Mouse (Mus musculus) embryo, embryonic 10 days (tissue): ENCODE data around the gene Mob1b.

Experiments used
- DNase-seq: peaks from one replicate; pipeline ENCODE4 v3.0.0-alpha.2; 2015; ENCODE audit warnings: low spot score

Gene Mob1b

GRCm38 (mm10) chr5:88720116-88721002 lies at the start of gene Mob1b:
Gene Mob1b, plus strand, starts transcription at chr5:88720855.
- peak; percentile 96 for DNase-seq

- DNase-seq, result peak; percentile 27
Observed at GRCm38 (mm10) chr5:88674703-88675442, 45.8 kb upstream of the Mob1b start.

DNA sequence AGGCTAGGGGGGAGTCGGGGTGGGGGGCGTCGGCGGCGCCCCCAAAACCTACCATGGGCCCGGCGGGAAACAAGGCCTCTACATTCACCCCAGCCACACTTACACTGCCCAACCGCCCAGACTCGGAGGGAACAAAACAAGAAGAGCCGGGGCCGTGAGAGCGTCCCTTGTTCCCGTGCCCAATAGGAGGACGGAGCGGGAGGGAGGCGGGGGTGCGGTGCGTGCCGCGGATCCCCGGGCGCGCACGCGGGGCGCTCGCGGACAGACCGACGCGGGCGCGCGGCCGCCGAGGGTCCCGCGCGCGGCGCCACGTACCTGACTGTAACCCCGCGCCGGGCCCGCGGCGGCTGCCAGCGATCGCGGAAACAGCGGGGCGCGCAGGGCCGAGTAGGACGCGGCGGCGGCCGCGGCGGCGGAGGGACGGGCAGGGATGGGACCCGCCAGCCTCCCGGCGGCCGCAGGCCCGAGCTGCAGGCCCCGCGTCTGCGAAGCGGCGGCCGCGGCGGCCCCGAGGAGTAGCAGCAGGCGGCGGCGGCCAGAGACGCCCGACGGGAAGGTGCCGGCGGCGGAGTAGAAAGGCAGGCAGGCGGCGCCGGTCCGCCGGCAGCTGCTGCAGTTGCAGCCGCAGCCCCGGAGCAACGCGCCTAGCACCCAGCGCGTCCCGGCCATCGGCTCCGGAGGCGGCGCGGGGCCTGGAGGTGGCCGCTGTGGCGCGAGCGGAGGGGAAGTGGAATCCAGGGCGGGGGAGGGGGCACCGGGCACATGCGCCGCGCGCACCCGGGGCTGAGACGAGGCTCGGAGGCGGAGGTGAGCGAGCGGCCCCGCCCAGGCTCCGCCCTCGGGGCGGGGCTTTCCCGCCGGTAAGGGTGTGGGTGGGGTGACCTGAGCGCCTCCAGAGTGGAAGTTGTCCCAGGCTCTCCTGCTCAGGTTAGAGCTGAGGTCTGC lies 44.9 kb upstream of the Mob1b start, which contains the start of gene Grsf1:
Gene Grsf1, minus strand, starts transcription at position 729 of the 945 bp plus-strand sequence.
- DNase-seq, result peak; percentile 89

DNA sequence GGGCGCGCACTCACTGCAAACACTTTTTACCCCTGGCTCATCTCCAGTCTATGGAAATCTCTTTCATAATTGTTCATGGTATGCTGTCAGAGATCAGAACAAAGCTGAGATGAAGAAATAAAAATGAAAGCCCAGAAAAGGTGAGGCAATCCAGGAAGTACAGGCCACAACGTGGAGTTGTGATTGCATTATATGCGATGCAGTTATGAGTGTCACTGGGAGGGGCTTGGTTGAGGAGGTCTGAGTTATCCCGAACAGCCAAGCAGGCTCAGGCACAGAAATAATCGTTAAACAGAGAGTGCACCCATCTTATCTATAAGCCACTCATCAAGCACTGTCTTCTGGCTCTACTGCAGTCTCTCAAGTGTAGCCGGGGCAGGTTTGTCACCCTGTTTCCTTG lies 41.7 kb upstream of the Mob1b start:
- no peak for DNase-seq

DNA sequence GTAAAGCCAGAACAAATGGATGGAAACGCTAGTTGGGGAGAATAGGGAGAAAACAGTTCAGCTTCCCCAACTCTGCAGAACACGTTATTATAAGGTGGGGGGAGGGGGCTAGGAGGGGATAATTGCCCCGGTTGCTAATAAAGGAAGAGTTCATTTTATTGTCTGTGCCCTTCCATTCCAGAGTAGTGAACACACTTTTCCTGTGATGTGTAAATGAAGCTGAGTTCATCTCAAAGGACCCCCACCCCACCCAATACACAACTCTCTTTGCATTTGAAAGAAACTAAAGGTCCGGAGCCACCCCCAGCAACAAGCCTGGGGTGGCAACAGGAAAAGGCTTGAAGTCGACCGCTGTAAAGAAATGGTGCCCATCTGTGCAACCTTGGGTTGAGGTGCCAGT lies 41.3 kb upstream of the Mob1b start:
- no peak for DNase-seq

GRCm38 (mm10) chr5:88680567-88680966 lies 40.1 kb upstream of the Mob1b start:
- no peak for DNase-seq

- no peak for DNase-seq
Observed at GRCm38 (mm10) chr5:88683706-88684105, 36.9 kb upstream of the Mob1b start.

DNA sequence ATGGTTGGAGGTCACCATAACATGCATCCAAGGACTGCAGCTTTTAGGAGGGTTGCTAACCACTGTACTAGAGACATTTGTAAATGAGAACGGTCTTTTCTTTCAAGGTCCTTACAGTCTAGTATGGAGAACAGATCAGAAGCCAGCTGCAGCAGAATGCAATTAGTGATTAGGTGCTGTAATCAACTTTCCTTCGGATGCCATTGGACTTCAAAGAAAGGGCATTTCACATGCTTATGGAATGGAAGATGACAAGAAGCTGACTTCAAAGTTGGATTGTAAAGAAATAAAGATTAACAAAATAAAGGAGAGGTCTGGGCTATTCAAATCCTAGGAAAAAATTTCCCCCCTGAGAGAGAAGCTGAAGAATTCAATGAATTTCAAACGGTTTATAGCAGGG lies 36.4 kb upstream of the Mob1b start:
- DNase-seq, result no peak

DNA sequence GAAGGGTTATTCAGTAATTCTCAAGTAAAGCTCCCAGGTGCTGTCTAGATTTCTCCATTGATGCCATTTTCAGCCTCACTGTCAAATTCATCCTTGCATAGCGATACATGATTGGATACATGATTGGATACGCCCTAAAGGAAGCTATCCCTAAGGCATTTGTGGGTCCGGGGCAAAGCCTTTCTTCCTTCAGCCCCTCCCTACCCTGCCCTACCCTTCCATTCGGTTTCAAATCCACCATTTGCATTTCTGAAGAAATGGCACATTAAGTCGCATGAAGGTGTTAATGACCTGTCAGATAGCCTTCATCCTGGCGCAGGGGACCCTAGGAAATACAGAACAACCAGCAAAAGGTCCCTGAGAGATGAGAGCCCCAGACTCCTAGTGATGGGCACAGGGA lies 35.3 kb upstream of the Mob1b start:
- no peak for DNase-seq

GRCm38 (mm10) chr5:88685745-88686299 lies 34.8 kb upstream of the Mob1b start:
- DNase-seq, result no peak

DNA sequence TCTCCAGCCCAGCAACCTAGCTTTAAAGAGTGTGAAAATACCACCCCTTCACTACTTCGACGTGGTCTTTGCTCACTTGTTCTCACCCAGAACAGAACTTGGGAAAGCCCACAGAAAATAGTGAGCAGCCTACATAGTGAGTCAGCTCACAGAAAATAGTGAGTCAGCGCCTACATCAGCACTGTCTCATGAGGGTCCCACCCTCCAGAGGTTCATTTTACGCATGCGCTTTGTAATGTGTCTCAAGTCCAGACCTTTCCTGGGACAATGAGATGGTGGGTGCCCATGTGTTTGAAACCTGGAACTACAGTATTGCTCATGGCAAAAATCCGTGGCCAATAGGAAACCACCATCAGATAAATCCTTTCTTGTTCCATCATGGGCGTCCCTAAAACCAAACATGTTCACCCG lies 32.7 kb upstream of the Mob1b start:
- no peak for DNase-seq

DNA sequence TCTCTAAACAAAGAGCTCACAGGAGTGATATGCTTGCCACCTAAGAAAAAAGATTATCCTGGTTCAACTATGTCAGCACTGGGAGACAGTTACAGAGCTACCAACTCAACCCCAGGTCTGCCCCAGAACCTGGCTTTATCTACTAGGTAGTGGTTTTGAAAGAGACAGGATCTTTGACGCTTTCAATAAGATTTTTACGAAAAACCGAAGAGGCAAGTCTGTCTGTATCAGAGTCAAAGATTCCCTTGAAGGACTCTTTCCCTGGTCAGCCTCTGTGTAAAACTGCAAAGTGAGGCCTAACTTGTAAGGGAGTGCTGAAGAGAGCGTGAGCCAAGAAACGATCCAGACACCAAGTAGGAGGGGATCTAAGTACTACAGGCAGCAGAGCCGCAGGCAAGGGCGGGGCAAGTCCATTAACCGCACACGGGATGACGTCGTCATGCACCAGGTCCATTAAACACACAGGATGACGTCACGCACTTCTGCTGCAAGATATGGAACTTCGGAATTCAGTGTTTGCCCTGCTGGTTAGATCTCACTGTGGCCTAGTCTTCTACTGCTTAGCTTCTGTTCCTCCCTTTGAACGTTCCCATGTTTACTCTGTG lies 32.0 kb upstream of the Mob1b start:
- DNase-seq, result no peak

- DNase-seq, result peak; percentile 74
Observed at GRCm38 (mm10) chr5:88689279-88689938, 31.2 kb upstream of the Mob1b start.

- DNase-seq, result no peak
Observed at GRCm38 (mm10) chr5:88690681-88691505, 29.8 kb upstream of the Mob1b start.

DNA sequence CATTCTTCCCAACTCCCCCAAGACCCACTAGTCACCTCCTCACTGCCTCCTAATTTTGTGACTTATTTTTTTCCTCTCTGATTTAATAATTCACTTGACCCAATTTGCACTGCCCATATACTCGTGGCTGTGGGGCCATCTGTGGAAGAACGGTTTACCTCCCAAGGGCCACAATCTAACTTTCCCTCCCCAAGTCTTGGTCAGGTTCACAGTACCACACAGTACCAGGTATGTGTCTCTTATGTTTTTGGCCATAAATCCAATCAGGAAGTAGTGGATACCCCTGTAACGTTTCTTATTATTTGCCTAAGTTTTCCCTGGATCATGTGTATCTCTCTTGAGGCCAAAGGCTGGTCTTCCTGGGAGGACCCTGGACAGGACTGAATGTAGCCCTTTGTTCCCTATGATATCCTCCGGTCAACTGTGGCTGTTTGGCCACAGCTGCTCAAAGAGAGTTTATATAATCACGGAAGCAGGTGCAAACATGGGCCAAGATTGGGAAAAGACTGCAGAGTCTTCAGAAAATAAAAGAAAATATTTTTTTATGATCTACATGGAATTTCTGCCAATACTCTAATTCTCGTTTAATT lies 29.1 kb upstream of the Mob1b start:
- no peak for DNase-seq

DNA sequence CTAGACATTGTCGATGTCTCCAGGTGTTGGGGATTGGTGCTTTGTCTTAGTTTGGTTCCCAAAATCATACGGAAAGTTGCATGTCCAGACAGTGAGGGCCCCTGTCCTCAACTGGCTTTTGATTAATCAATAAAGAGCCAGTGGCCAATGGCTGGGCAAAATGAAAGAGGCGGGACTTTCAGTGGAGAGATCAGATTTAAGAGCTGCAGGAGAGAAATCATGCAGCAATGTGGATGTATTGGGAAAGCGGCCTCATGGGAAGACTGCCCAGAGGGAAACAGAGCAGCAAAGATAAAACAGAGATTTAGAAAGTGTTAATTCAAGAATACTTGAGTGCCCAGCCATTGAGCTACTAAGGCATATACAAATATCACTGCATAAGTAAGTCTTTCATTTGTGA lies 28.1 kb upstream of the Mob1b start:
- DNase-seq, result no peak

DNA sequence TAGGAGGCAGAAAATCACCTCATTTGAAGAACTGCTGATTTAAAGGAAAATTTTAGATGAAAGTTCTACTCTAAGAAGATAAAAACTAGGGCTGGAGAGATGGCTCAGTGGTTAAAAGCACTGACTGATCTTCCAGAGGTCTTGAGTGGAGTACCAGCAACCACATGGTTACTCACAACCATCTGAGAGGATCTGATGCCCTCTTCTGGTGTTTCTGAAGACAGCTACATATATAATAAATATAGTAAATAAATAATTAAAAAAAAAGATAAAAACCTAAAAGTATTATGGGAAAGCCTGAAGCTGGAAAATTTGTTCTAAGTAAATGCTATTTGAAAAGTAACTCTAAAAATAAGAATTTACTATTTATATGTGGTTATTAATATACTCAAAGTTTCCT lies 27.6 kb upstream of the Mob1b start:
- no peak for DNase-seq

DNA sequence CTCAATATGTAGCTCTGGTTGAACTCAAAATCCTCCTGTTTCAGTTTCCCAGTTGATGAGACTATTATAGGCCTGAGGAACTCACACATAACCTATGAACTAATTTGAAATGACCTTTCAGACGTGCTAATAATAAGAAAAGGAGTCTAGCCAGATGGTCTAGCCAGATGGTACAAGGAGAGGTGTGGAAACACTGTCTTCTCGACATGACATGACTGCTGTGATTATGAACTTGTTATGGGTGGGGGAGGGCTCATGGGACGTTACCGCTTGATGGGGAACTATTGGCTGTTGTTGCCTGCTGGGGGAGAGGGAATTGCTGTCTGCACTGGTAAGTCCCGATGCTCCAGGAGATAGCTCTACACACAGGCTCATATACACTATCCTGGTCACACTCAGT lies 23.4 kb upstream of the Mob1b start:
- DNase-seq, result no peak

- no peak for DNase-seq
Observed at GRCm38 (mm10) chr5:88699251-88699913, 21.3 kb upstream of the Mob1b start.
